Mouse (Mus musculus): ENCODE results near the gene Sema6d. TPM values are rescaled to one million over a fixed set of nuclear protein-coding genes. Genes with fewer than 3 reads are reported as not detected.

Sema6d gene
- polyA plus RNA-seq, 1 experiment = 45.4 TPM

DNA sequence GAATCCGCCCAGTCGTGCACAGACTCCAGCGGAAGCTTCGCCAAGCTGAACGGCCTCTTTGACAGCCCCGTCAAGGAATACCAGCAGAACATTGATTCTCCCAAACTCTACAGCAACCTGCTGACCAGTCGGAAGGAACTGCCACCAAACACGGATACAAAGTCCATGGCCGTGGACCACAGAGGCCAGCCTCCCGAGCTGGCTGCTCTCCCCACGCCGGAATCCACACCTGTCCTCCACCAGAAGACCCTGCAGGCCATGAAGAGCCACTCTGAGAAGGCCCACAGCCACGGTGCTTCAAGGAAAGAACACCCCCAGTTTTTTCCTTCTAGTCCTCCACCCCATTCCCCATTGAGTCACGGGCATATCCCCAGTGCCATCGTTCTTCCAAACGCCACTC lies 574.4 kb downstream of the Sema6d start:
- TF ChIP-seq POLR2A (IDR thresholded peaks at IDR 0.05; ENCODE audit: borderline replicate concordance, extremely low read depth, insufficient read depth, insufficient read length, poor library complexity, severe bottlenecking) = no peak
- TF ChIP-seq CTCF (IDR thresholded peaks at IDR 0.05; ENCODE audit: borderline replicate concordance, extremely low read depth, insufficient read depth, insufficient read length) = no peak
- no peak for DNase-seq (ENCODE audit: low read depth)

DNA sequence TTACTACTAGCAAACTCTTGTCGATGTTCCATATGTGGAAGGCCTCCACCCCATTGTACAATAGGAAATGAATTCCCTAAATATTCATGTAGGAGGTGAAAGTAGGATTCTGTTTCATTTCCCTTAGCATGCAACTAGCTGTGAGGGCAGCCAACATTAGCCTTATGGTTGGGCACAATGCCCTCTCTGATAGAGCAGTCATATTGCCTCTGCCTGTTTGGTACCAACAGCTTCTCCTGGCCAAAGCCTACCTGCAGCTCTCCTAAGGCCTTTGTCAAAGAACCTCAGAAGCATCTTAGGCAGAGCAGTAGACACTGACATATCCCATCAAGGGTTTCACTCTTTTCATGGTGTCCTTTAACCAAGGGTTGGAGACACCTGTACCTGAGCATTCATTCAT lies 578.7 kb downstream of the Sema6d start:
- no peak for DNase-seq (ENCODE audit: low read depth)
- TF ChIP-seq POLR2A (IDR thresholded peaks at IDR 0.05; ENCODE audit: borderline replicate concordance, extremely low read depth, insufficient read depth, insufficient read length, poor library complexity, severe bottlenecking) (no peak), CTCF (IDR thresholded peaks at IDR 0.05; ENCODE audit: borderline replicate concordance, extremely low read depth, insufficient read depth, insufficient read length) (no peak)

DNA sequence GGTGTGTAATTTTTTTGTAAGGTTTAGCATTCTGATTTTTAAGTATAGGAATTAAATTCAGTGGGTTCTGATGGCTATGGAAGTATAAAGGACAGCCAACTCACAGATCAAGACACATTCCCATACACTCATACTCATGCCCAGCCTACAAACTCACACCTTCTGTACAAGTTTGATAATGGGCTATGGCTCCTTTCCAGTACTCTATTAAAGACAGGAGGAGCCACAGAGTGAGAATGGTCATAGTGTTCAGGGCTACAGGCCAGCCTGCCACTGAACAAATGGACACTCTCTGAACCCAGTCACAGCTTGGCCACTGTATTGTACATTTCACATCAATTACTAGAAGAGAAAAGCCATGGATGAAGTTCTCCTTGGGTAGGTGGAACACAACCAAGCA lies 583.3 kb downstream of the Sema6d start:
- TF ChIP-seq POLR2A (IDR thresholded peaks at IDR 0.05; ENCODE audit: borderline replicate concordance, extremely low read depth, insufficient read depth, insufficient read length, poor library complexity, severe bottlenecking) = no peak
- no peak for TF ChIP-seq CTCF (IDR thresholded peaks at IDR 0.05; ENCODE audit: borderline replicate concordance, extremely low read depth, insufficient read depth, insufficient read length)
- no peak for DNase-seq (ENCODE audit: low read depth)

DNA sequence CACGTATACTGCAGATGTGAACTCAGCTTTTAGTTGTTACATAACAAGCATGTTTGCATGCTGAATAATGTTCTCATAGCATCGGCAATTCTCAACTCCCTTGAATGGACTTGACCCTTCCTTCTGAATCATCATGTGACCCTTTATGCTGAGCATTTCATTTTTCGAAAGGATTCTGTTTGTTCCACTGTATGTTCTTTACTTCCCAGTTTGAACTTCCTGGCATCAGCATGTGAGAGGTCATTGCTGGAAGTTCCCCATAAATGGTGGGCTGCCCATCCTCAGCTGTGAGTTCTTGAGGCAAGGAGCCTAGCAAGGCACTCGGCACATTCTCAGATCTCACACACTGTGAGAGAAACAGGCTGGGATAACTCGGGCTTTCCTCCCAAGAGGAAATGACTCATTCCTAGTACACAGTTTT lies 594.7 kb downstream of the Sema6d start:
- no peak for DNase-seq (ENCODE audit: low read depth)
- TF ChIP-seq POLR2A (IDR thresholded peaks at IDR 0.05; ENCODE audit: borderline replicate concordance, extremely low read depth, insufficient read depth, insufficient read length, poor library complexity, severe bottlenecking) = no peak
- no peak for TF ChIP-seq CTCF (IDR thresholded peaks at IDR 0.05; ENCODE audit: borderline replicate concordance, extremely low read depth, insufficient read depth, insufficient read length)

DNA sequence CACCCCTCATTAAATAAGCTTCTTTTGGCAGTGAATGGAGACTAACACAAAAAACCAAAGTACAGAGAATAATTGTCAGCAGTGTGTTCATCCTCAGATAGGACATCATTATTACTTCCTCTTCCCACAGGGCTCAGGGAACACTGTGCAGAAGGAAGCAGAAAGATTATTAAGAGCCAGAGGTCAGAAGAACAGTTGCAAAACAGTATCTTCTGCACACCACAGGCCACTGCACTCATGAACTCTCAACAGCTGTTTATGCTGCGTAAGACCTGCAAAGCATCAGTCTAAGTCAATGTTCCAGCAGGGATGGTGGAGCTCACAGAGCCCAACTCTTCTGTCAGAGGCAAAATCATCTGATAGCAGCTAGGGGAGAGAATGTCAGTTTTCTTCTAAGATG lies 600.6 kb downstream of the Sema6d start:
- TF ChIP-seq CTCF (IDR thresholded peaks at IDR 0.05; ENCODE audit: borderline replicate concordance, extremely low read depth, insufficient read depth, insufficient read length) (no peak), POLR2A (IDR thresholded peaks at IDR 0.05; ENCODE audit: borderline replicate concordance, extremely low read depth, insufficient read depth, insufficient read length, poor library complexity, severe bottlenecking) (no peak)

DNA sequence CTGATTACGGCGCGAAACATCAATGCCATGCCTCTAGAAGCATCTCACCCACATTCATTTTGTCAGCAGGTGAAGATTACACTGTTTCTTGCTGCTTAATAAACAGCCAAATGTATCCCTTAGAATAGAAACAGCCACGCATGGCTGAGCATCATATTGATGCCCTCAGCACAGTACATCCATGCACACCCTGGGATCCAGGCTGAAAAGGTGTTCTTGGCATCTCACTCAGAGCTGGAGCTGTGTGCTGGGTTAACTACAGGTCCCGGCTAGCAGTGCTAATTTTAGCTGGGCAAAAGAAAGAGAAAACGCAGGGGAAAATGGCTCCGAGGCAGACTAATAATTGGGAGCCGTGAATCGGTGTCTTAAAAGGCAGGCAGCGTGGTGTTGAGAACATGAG lies 612.9 kb downstream of the Sema6d start:
- DNase-seq (ENCODE audit: low read depth) = peak; percentile 35

More for the DNA sequence above, 600.6 kb downstream of the Sema6d start:
- DNase-seq (ENCODE audit: low read depth) = no peak

DNA sequence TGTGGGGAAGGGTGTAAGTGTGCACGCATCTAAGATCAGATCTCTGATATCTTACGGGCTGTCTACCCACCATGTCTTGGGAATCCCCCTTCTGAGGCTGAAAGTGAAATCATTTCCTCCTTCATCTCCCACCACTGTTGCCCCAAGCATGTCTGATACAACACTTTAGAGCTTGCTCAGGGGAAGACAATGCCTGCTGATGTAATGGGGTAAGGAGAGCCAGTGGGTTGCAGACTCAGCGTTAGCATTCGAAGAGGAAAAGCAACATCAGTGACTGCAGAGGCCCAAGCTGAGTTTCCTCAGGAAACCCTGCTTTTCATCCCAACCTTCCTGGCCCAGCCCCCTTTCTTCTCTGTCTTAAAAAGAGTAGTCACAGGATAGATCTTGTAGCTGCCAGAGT lies 615.2 kb downstream of the Sema6d start:
- DNase-seq (ENCODE audit: low read depth) = no peak
- TF ChIP-seq CTCF (IDR thresholded peaks at IDR 0.05; ENCODE audit: borderline replicate concordance, extremely low read depth, insufficient read depth, insufficient read length) (no peak), POLR2A (IDR thresholded peaks at IDR 0.05; ENCODE audit: borderline replicate concordance, extremely low read depth, insufficient read depth, insufficient read length, poor library complexity, severe bottlenecking) (no peak)

More for the DNA sequence above, 612.9 kb downstream of the Sema6d start:
- no peak for TF ChIP-seq CTCF (IDR thresholded peaks at IDR 0.05; ENCODE audit: borderline replicate concordance, extremely low read depth, insufficient read depth, insufficient read length)
- no peak for TF ChIP-seq POLR2A (IDR thresholded peaks at IDR 0.05; ENCODE audit: borderline replicate concordance, extremely low read depth, insufficient read depth, insufficient read length, poor library complexity, severe bottlenecking)

DNA sequence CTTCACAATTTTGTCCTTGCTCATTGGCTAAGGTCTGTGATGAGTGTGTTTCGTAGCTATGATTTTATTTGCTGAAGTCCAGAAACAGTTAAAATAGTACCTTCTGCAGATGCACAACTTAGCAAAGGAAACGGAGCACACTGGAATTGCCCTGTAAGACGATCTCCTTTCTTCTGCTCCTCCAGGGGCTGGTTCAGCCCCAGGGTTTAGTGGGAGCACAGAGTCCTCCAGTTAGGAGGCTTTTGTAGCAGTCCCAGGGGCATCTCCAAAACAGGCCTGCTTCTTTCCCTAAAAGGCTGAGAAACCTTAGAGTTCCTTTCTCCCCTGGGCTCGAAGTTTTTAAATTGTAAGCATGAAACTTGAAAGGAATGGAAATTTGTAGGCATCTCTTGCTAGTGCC lies 616.0 kb downstream of the Sema6d start:
- TF ChIP-seq CTCF (IDR thresholded peaks at IDR 0.05; ENCODE audit: borderline replicate concordance, extremely low read depth, insufficient read depth, insufficient read length) (no peak), POLR2A (IDR thresholded peaks at IDR 0.05; ENCODE audit: borderline replicate concordance, extremely low read depth, insufficient read depth, insufficient read length, poor library complexity, severe bottlenecking) (no peak)
- no peak for DNase-seq (ENCODE audit: low read depth)

DNA sequence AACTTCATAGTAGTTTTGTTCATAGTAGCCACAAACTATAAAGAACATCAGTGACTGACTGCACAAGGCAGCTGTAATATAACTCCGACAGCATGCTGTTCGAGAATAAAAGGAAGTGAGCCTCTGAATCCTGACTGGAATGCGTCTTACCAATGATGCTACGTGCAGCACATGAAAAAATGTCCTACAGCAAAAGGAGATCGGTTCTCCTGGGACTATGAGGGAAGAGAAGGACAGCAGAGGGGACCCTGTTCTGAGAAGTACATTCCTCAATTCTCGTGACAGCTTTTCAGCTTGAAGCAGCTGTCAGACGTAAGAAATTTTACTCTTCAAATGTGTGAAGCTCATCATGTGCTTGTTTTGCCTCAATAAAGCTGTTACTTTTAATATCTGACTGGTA lies 617.1 kb downstream of the Sema6d start:
- TF ChIP-seq POLR2A (IDR thresholded peaks at IDR 0.05; ENCODE audit: borderline replicate concordance, extremely low read depth, insufficient read depth, insufficient read length, poor library complexity, severe bottlenecking) = no peak
- TF ChIP-seq CTCF (IDR thresholded peaks at IDR 0.05; ENCODE audit: borderline replicate concordance, extremely low read depth, insufficient read depth, insufficient read length) = no peak
- peak; percentile 43 for DNase-seq (ENCODE audit: low read depth)

Measured in brain, embryonic 14.5 days (tissue).